Mouse (Mus musculus): ENCODE data around the gene Mea1. TPM values are rescaled to one million over a fixed set of nuclear protein-coding genes. Genes with fewer than 3 reads are reported as not detected.

Mea1 gene
- polyA plus RNA-seq, 1 experiment from 2014 or later: 158 TPM

DNA sequence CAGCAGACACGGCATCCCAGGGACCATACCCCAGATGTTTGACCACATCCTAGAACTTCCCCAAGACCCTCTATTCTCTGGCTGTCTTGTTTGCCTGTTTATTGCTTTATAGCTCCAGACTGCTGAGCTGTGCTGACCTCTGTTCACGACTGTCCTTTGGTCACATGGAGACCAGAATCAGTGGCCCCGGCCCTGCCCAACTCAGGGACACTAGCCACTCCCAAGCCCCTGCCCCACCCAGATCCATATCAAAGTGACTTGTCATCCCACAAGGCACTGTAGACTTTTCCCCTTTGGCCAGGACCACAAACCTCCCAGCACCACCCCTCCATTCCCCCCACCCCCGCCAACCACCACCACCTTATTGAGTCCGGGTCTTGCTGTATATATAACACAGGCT is 20.7 kb downstream of the Mea1 start:
- Histone ChIP-seq H3K9ac (no peak overlapping the region), H3K4me1 (peaks cover 31% of the 10 kb centered on the region), H3K27me3 (no peaks in the 10 kb centered on the region), H3K9me3 (no peaks in the 10 kb centered on the region), H3K4me3 (replicated peaks) (no peak overlapping the region), H3K36me3 (replicated peaks) (peaks cover 37% of the 10 kb centered on the region), H3K4me2 (no peak overlapping the region), H3K27ac (no peak overlapping the region)
- ATAC-seq (ENCODE audit: low FRiP score): no peak
- WGBS: 83% methylated on average over 5 of the region's 5 CpGs

GRCm38 (mm10) chr17:46699912-46700311 is 21.3 kb downstream of the Mea1 start:
- Histone ChIP-seq H3K27ac (no peak overlapping the region), H3K4me2 (no peak overlapping the region), H3K4me1 (peaks cover 31% of the 10 kb centered on the region), H3K4me3 (replicated peaks) (no peak overlapping the region), H3K9me3 (no peaks in the 10 kb centered on the region), H3K27me3 (no peaks in the 10 kb centered on the region), H3K36me3 (replicated peaks) (peaks cover 37% of the 10 kb centered on the region), H3K9ac (no peak overlapping the region)
- ATAC-seq (ENCODE audit: low FRiP score): no peak
- 90% methylated on average over 3 of the region's 3 CpGs for WGBS

- Histone ChIP-seq H3K9me3 (no peaks in the 10 kb centered on the region), H3K27me3 (no peaks in the 10 kb centered on the region), H3K27ac (no peak overlapping the region), H3K36me3 (replicated peaks) (peaks cover 28% of the 10 kb centered on the region), H3K4me3 (replicated peaks) (no peak overlapping the region), H3K9ac (peak overlapping the region; percentile 25; the same call in 1 of the 2 replicates), H3K4me1 (peaks cover 38% of the 10 kb centered on the region), H3K4me2 (no peak overlapping the region)
- ATAC-seq (ENCODE audit: low FRiP score): no peak
- WGBS: 89% methylated on average over 12 of the region's 12 CpGs
Observed at GRCm38 (mm10) chr17:46701489-46701888, 22.9 kb downstream of the Mea1 start.

DNA sequence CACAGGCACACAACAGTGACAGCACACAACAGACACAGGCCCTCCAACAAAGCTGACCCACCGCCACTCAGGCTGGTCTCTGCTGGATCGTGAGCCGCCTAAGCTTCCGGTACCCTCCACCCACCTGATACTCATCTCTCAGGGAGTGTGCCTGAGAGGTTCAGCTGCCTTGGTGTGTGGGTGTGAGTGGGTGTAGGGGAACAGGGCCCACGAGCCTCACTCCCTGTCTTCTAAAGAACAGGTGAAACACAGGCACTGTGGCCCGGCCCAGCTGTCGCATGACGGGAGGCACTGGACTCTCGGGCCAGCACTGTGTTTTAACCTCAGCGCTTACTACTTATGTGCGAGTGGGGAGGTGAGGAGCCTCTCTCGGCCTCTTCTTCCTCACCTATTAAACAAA is 23.5 kb downstream of the Mea1 start:
- Histone ChIP-seq H3K36me3 (replicated peaks) (peaks cover 26% of the 10 kb centered on the region), H3K9me3 (no peaks in the 10 kb centered on the region), H3K27me3 (no peaks in the 10 kb centered on the region), H3K4me1 (peaks cover 39% of the 10 kb centered on the region), H3K4me3 (replicated peaks) (no peak overlapping the region), H3K9ac (peak overlapping the region; percentile 25; the same call in 1 of the 2 replicates), H3K27ac (no peak overlapping the region), H3K4me2 (0 out of 2 replicates have a peak overlapping the region, but pooled peaks have one; percentile 70)
- WGBS: 86% methylated on average over 12 of the region's 12 CpGs
- no peak for ATAC-seq (ENCODE audit: low FRiP score)

GRCm38 (mm10) chr17:46702506-46702905 is 23.9 kb downstream of the Mea1 start:
- Histone ChIP-seq H3K9ac (peak overlapping the region; percentile 89), H3K4me2 (peak overlapping the region; percentile 70), H3K27me3 (no peaks in the 10 kb centered on the region), H3K4me1 (peaks cover 39% of the 10 kb centered on the region), H3K4me3 (replicated peaks) (no peak overlapping the region), H3K9me3 (no peaks in the 10 kb centered on the region), H3K27ac (no peak overlapping the region), H3K36me3 (replicated peaks) (peaks cover 26% of the 10 kb centered on the region)
- WGBS: 93% methylated on average over 5 of the region's 5 CpGs
- ATAC-seq (ENCODE audit: low FRiP score): no peak

- peak overlapping the region; percentile 89 for H3K9ac ChIP-seq
- H3K27me3 ChIP-seq: no peaks in the 10 kb centered on the region
- H3K9me3 ChIP-seq: no peaks in the 10 kb centered on the region
- peak overlapping the region; percentile 87 for H3K27ac ChIP-seq
- peak; percentile 80 for ATAC-seq (ENCODE audit: low FRiP score)
- peaks cover 10% of the 10 kb centered on the region for H3K36me3 ChIP-seq (replicated peaks)
- 4% methylated on average over 38 of the region's 41 CpGs for WGBS
- H3K4me1 ChIP-seq: peaks cover 39% of the 10 kb centered on the region
- H3K4me2 ChIP-seq: peak overlapping the region; percentile 70
- H3K4me3 ChIP-seq (replicated peaks): peak overlapping the region; percentile 78
Observed at GRCm38 (mm10) chr17:46703971-46704886, 25.6 kb downstream of the Mea1 start.

- peaks cover 39% of the 10 kb centered on the region for H3K4me1 ChIP-seq
- 2% methylated on average over 48 of the region's 48 CpGs for WGBS
- H3K4me3 ChIP-seq (replicated peaks): peak within 1 kb of the TSS; percentile 78
- H3K4me2 ChIP-seq: peak within 1 kb of the TSS; percentile 70
- H3K27ac ChIP-seq: peak within 1 kb of the TSS; percentile 93
- H3K9me3 ChIP-seq: no peaks in the 10 kb centered on the region
- no peaks in the 10 kb centered on the region for H3K27me3 ChIP-seq
- ATAC-seq (ENCODE audit: low FRiP score): peak; percentile 97
- H3K9ac ChIP-seq: peak within 1 kb of the TSS; percentile 89
- H3K36me3 ChIP-seq (replicated peaks): 0 out of 2 replicates have a peak, but pooled peaks cover 3% of the 10 kb centered on the region
Observed at GRCm38 (mm10) chr17:46704887-46705835, 26.6 kb downstream of the Mea1 start, which contains the start of gene Ppp2r5d. TSS of gene Ppp2r5d (minus strand) at chr17:46705111.

DNA sequence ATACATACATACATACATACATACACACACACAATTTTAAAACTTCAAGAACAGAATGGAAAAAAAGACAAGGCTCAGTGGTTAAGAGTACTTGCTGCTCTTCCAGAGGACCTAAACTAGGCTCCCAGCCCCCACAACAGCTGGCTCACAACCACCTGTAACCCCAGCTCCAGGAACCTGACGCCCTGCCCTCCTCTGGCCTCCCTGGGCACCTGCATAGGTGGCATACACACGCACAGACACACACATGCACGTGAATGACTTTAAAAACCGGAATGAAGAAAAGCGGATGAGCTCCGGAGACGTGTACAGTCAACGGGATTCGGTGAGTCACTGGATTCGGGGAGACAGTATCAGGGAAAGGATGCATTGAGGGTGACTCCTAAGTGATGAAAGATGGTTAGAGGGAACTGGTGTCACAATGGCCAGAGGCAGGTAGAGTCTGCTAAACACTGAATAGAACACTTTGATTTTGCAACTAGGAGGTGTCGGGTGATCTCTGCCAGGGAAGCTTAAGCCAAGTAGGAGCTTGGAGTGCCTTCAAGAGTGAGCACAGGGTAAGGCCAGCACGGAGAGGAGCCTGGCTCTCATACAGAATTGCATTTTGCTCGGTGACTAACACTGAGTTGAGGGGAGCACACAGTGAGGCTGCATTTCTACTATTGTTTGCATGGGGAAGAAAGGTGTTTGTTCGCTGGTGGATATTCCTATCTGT is 27.9 kb downstream of the Mea1 start:
- 92% methylated on average over 14 of the region's 14 CpGs for WGBS
- Histone ChIP-seq H3K4me2 (peak overlapping the region; percentile 11; the same call in 1 of the 2 replicates), H3K9ac (no peak overlapping the region), H3K27me3 (no peaks in the 10 kb centered on the region), H3K9me3 (no peaks in the 10 kb centered on the region), H3K27ac (no peak overlapping the region), H3K36me3 (replicated peaks) (no peaks in the 10 kb centered on the region), H3K4me1 (peaks cover 34% of the 10 kb centered on the region), H3K4me3 (replicated peaks) (no peak overlapping the region)
- ATAC-seq (ENCODE audit: low FRiP score): no peak

- Histone ChIP-seq H3K9ac (peak within 1 kb of the TSS; percentile 91), H3K27me3 (no peaks in the 10 kb centered on the region), H3K36me3 (replicated peaks) (peaks cover 23% of the 10 kb centered on the region), H3K27ac (peak within 1 kb of the TSS; percentile 82), H3K9me3 (no peaks in the 10 kb centered on the region), H3K4me2 (peak within 1 kb of the TSS; percentile 100), H3K4me1 (peaks cover 19% of the 10 kb centered on the region), H3K4me3 (replicated peaks) (peak within 1 kb of the TSS; percentile 100)
- 10% methylated on average over 36 of the region's 36 CpGs for WGBS
- ATAC-seq (ENCODE audit: low FRiP score): peak; percentile 93
Observed at GRCm38 (mm10) chr17:46710959-46711597, 32.5 kb downstream of the Mea1 start, which contains the start of gene Pex6. TSS of gene Pex6 (plus strand) at chr17:46711463.

DNA sequence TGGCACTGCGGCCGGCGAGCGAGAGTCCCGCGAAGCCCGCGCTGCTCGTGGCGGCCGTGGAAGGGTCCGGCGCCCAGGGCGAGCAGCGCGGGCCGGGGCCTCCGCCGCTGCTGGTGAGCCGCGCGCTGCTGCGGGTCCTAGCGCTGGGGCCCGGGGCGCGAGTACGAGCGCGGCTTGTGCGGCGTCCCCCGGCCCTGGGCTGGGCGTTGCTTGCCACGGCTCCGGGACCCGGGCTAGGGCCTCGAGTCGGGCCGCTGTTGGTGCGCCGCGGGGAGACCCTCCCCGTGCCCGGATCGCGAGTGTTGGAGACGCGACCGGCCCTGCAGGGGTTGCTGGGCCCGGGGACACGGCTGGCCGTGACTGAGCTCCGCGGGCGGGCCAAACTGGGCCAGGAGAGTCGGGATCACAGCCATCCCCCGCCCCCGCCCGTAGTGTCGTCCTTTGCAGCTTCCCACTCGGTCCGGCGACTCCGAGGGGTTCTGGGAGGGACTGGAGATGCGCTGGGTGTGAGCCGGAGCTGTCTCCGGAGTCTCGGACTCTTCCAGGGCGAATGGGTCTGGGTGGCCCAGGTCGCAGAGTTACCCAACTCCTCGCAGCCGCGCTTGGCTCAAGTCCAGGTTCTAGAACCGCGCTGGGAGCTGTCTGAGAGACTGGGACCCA is 33.1 kb downstream of the Mea1 start:
- Histone ChIP-seq H3K27ac (peak overlapping the region; percentile 60), H3K9me3 (no peaks in the 10 kb centered on the region), H3K4me3 (replicated peaks) (peak overlapping the region; percentile 100), H3K4me1 (peaks cover 16% of the 10 kb centered on the region), H3K4me2 (peak overlapping the region; percentile 100), H3K9ac (peak overlapping the region; percentile 91), H3K36me3 (replicated peaks) (peaks cover 28% of the 10 kb centered on the region), H3K27me3 (no peaks in the 10 kb centered on the region)
- ATAC-seq (ENCODE audit: low FRiP score): no peak; the same call in none of the 2 replicates
- 1% methylated on average over 52 of the region's 76 CpGs for whole genome bisulfite sequencing

DNA sequence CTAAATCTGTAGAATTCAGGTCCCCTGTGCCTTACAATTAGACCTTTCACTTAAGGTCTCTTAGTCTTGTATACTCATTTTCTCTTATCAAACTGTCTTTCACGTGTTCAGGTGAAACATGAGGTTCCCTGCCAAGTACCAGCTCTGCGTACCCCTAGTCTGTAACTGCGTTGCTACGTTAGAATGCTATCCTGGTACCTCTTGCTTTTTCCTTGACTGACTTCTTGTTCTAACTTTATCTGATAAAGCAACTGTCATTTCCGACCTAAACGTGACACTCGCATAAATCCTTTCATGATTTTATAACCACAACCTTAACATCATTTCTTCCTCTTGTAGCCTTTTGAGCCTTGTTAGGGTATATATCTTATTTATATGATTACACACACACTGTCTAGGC is 33.8 kb downstream of the Mea1 start:
- Histone ChIP-seq H3K36me3 (replicated peaks) (peaks cover 33% of the 10 kb centered on the region), H3K9me3 (no peaks in the 10 kb centered on the region), H3K4me3 (replicated peaks) (peak overlapping the region; percentile 100), H3K27ac (no peak overlapping the region), H3K9ac (peak overlapping the region; percentile 91; the same call in 1 of the 2 replicates), H3K4me2 (peak overlapping the region; percentile 100), H3K27me3 (no peaks in the 10 kb centered on the region), H3K4me1 (peaks cover 16% of the 10 kb centered on the region)
- 80% methylated on average over 7 of the region's 7 CpGs for WGBS
- ATAC-seq (ENCODE audit: low FRiP score): no peak

All from forebrain, embryonic 12.5 days (tissue).